8 mouse cellular contexts compared by ENCODE assay signal in the genomic region with DNA sequence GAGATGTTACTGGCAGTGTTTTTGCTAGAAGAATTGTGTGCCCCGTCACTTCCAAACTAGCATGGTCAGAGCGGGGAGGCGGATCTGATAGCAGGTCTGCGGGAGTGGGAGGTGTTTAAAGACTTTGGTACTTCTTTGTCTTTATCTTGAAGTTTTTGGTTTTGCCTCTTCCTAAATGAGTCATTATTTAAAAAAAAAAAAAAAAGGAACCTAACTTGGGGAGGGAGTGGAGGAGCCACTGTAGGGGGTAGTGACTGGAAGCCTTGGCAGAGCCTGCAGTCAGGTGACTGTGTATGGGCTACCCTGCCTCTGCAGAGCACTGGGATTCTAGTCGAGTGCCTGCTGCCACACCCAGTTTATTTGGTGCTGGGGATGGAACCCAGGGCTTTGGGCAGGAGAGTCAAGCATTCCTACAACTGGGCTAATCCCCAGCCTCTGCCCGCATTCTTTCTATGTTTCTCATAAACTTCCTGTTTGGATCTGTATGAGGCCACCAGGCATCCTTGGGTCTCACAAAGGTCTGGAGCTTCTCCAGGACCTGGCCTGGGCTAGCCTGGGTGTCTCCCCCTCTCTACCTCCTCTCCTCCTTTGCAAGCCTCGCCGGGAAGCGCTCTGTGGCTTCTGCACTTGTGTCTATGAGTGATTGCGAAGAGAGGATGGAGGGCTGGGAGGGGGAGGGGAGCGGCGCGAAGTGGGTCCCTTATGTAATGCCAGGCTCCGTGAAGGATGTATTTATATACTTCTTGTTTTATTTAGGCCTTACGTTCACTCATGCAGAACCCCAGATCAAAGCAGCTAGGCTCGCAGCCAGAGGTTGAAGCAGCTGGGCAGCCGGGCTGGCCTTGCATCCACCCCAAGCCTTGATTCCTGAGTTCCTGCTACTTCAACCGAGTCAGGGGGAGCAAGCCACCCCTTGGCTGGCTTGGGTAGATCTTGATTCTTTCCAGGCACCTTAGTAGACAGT.
DNase-seq lines count a peak whose midpoint lies in the region; ATAC-seq lines count a peak whose summit lies in the region.

No protein-coding gene starts in this region.

- ATAC-seq in frontal cortex, adult (ENCODE audit: low TSS enrichment) = peak; percentile 66

- DNase-seq in frontal cortex, postnatal 25 days (ENCODE audit: low spot score in 2 of 2) = no peak
- peak; percentile 25 for DNase-seq in urinary bladder, postnatal 14 days (ENCODE audit: low spot score)
- DNase-seq in urinary bladder, postnatal 4 days (ENCODE audit: low spot score in 2 of 2) = no peak
- DNase-seq in kidney, postnatal 36 days = peak; percentile 11 to 23
- DNase-seq in ovary, postnatal 36 days (ENCODE audit: low spot score) = peak; percentile 36
- no peak for DNase-seq in spleen, postnatal 4 days (ENCODE audit: low spot score in 2 of 2)
- DNase-seq in spleen, postnatal 10 days (ENCODE audit: low spot score in 2 of 2) = no peak

Comparison
In these comparisons a context has a peak if more than half of its experiments do, and no peak if none do; other contexts are left out.
1. DNase-seq: peak in urinary bladder, postnatal 14 days (single experiment), kidney, postnatal 36 days (2 of 2) and ovary, postnatal 36 days (single experiment); none in frontal cortex, postnatal 25 days (0 of 2), urinary bladder, postnatal 4 days (0 of 2), spleen, postnatal 4 days (0 of 2) and spleen, postnatal 10 days (0 of 2).